ENCODE assay signal across 8 mouse cellular contexts in the genomic region with DNA sequence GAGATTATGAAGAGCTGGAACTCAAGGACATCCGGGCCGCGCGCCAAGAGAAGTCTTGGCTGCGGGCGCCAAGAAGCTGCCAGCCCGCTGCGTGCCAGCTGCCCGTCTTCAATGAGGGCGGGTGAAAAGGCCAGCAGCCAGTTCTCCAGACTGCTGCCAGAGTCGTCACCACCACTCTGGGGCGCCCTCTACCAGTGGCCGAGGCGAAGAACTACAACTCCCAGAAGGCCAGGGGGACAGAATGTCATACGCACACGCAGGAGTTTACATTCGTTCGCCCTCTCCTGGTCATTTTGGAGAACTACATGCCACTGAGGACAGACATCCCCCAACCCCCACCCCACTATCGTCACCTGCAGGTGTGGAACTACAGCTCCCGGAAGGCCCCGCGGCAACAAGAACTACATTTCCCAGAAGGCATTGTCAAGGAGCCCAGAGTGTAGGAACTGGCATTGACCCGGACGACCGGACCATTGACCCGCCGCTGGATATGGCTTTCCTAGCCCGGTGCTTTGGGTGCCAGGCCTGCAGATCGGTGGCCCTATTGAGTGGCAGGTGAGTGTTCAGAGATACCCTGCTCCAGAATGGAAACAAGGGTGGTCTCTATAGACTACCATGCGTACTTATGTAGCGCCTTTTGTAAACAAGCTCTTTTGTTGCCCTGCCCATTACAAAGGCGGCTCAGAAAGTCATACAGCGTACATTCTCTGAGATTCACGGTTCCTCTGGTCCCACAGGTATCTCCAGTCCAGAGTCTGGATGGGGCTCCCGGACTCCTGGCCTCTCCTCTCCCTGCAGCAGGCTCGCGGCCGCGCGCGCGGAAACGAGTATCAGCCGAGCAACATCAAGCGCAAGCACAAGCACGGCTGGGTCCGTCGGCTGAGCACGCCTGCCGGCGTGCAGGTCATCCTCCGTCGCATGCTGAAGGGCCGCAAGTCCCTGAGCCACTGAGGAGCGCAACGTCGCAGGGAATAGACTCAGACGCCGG. TPM values are rescaled to one million over a fixed set of nuclear protein-coding genes. Genes with fewer than 3 reads are reported as not detected.
DNase-seq lines count a peak whose midpoint lies in the region; ATAC-seq lines count a peak whose summit lies in the region.

Gene Mrpl34 (plus strand): TSS at position 447 of the 988 bp plus-strand sequence.

- peak; percentile 62 for ATAC-seq in inflammation-experienced regulatory T-cells, adult 6 months
- ATAC-seq in megakaryocyte-erythroid progenitor cell, adult 5-6 weeks (replicated peaks; ENCODE audit: low FRiP score, low TSS enrichment, poor library complexity, severe bottlenecking): peak; percentile 78

- intact Hi-C loops in gastrocnemius, postnatal 14 days (cut with DNase I; ENCODE audit: low total_unique reads): loop anchor here (10.0 kb wide), 1 partner anchor 90 kb away; the partner anchor contains the start of gene Ocel1
- intact Hi-C loops in left cerebral cortex, postnatal 10 days (cut with DNase I): no loop called here

- DNase-seq in adrenal gland, adult (ENCODE audit: inconsistent age in 2 of 2, low spot score in 1 of 2): peak; percentile 99 to 100
- DNase-seq in embryo, embryonic 10.5 days (ENCODE audit: low spot score): peak; percentile 100
- peak; percentile 96 for DNase-seq in gastrocnemius, postnatal 14 days
- DNase-seq in left cerebral cortex, postnatal 10 days (ENCODE audit: extremely low spot score in 1 of 2, low spot score in 2 of 2): peak; percentile 97 to 99
- peak; percentile 95 for DNase-seq in right cerebral cortex, postnatal 25 days
- peak; percentile 97 to 98 for DNase-seq in urinary bladder, postnatal 4 days (ENCODE audit: low spot score in 2 of 2)

RNA-seq across cellular contexts. Expression of gene Mrpl34, which starts in this region (rescaled TPM):
- 10 to 100 TPM; 44.0 to 45.2 TPM for total RNA-seq in gastrocnemius, postnatal 14 days (2021)
- 10 to 100 TPM; 68.3 to 83.2 (median 80.6) TPM for polyA plus RNA-seq in inflammation-experienced regulatory T-cells, adult 6 months (2017; shearing (Covaris generic))
- total RNA-seq in left cerebral cortex, postnatal 10 days (2021): 10 to 100 TPM; 67.1 to 72.5 TPM
- 82.3 and 120 TPM in 2 replicates for total RNA-seq in megakaryocyte-erythroid progenitor cell, adult 5-6 weeks (2014; fragmentation: Nextera tagmentation)
- total RNA-seq in megakaryocyte-erythroid progenitor cell, adult 5-6 weeks (2017): 46.7 and 63.4 TPM in 2 replicates

Comparison
In these comparisons a context has a peak if more than half of its experiments do, and no peak if none do; other contexts are left out.
1. Peak in every context shown above with its lines: DNase-seq and ATAC-seq.